Mouse (Mus musculus) stomach, embryonic 16.5 days (tissue): ENCODE measurements at regions not wholly inside any gene's neighbourhood (a gene's known extent, or its start where the extent isn't known, plus 50 kb on each side); places are given as distances from the start of the nearest gene placed in this dataset.
A peak's percentile ranks its signal among the peaks of the same experiment; 100 is the strongest.

Experiments used
- ATAC-seq: fragments of 200-750 bp; cut with Nextera tagmentation; 2 replicates; pipeline ENCODE4 v1.8.0; 2017; ENCODE audit warnings: moderate number of reproducible peaks, moderate TSS enrichment; ENCODE audit not compliant: insufficient read depth, low FRiP score
- H3K27ac ChIP-seq: fragments of 300-500 bp; sonication (generic); 2 replicates; pipeline ENCODE4 v1.5.1; 2014; ENCODE audit warnings: low read length
- H3K27me3 ChIP-seq: fragments of 300-500 bp; sonication (generic); 2 replicates; pipeline ENCODE4 v1.6.1; 2014; ENCODE audit warnings: low read length, control low read depth, mixed read lengths; ENCODE audit not compliant: control insufficient read depth, insufficient read depth
- H3K36me3 ChIP-seq: fragments of 300-500 bp; sonication (generic); 2 replicates; pipeline ENCODE4 v1.6.1; 2014; ENCODE audit warnings: low read length; ENCODE audit not compliant: control insufficient read depth, insufficient read depth
- H3K4me1 ChIP-seq: fragments of 300-500 bp; sonication (generic); 2 replicates; pipeline ENCODE4 v1.6.1; 2014; ENCODE audit warnings: low read length, control low read depth, mixed read lengths; ENCODE audit not compliant: control insufficient read depth, insufficient read depth
- H3K4me2 ChIP-seq: fragments of 300-500 bp; sonication (generic); 2 replicates; pipeline ENCODE4 v1.6.1; 2014; ENCODE audit warnings: low read depth, low read length, mixed read lengths
- H3K4me3 ChIP-seq: fragments of 300-500 bp; sonication (generic); replicated peaks from 2 replicates; pipeline ENCODE4 v1.5.1; 2014; ENCODE audit warnings: mild to moderate bottlenecking, low read length
- H3K9ac ChIP-seq: fragments of 300-500 bp; sonication (generic); 2 replicates; pipeline ENCODE4 v1.6.1; 2014; ENCODE audit warnings: low read length
- H3K9me3 ChIP-seq: fragments of 300-500 bp; sonication (generic); replicated peaks from 2 replicates; pipeline ENCODE4 v1.6.1; 2016; ENCODE audit warnings: low read length, control low read depth; ENCODE audit not compliant: control insufficient read depth
- WGBS: fragments of 180-500 bp; shearing (Covaris S2); extraction: QIAGEN DNeasy Blood & Tissue Kit; methylation state at CpG from one replicate; pipeline ENCODE4 v1.1.7; 2014; 5-methylcytosine and 5-hydroxymethylcytosine counted together

- H3K4me2 ChIP-seq, result no peak overlapping the region
- H3K4me3 ChIP-seq, result no peak overlapping the region
- H3K4me1 ChIP-seq, result no peaks in the 10 kb centered on the region
- no peak overlapping the region for H3K27ac ChIP-seq
- no peaks in the 10 kb centered on the region for H3K36me3 ChIP-seq
- H3K9ac ChIP-seq, result no peak overlapping the region
- H3K9me3 ChIP-seq, result peaks cover 6% of the 10 kb centered on the region; the same call in 1 of the 2 replicates
- WGBS, result 73% methylated on average over 5 of the region's 5 CpGs
- no peaks in the 10 kb centered on the region for H3K27me3 ChIP-seq
- ATAC-seq, result no peak
These were observed 131.6 kb downstream of the Slc4a3 start for GRCm38 (mm10) chr1:75677695-75678094.

- 62% methylated on average over 4 of the region's 4 CpGs for WGBS
- no peak for ATAC-seq
- H3K27me3 ChIP-seq, result no peaks in the 10 kb centered on the region
These were observed 132.2 kb downstream of the Slc4a3 start for GRCm38 (mm10) chr1:75678279-75678678.

GRCm38 (mm10) chr1:75680366-75680765, 134.3 kb downstream of the Slc4a3 start:
- H3K4me3 ChIP-seq, result no peak overlapping the region
- no peak for ATAC-seq
- no peaks in the 10 kb centered on the region for H3K27me3 ChIP-seq
- H3K9ac ChIP-seq, result no peak overlapping the region
- 27% methylated on average over 10 of the region's 10 CpGs for WGBS
- no peaks in the 10 kb centered on the region for H3K36me3 ChIP-seq
- H3K4me2 ChIP-seq, result no peak overlapping the region
- H3K27ac ChIP-seq, result no peak overlapping the region
- H3K9me3 ChIP-seq, result peaks cover 6% of the 10 kb centered on the region; the same call in 1 of the 2 replicates
- H3K4me1 ChIP-seq, result no peaks in the 10 kb centered on the region

More at GRCm38 (mm10) chr1:75678279-75678678, 132.2 kb downstream of the Slc4a3 start:
- no peak overlapping the region for H3K4me3 ChIP-seq
- no peak overlapping the region for H3K27ac ChIP-seq
- H3K4me2 ChIP-seq, result no peak overlapping the region
- no peaks in the 10 kb centered on the region for H3K4me1 ChIP-seq
- H3K36me3 ChIP-seq, result no peaks in the 10 kb centered on the region
- H3K9ac ChIP-seq, result no peak overlapping the region
- peaks cover 6% of the 10 kb centered on the region; the same call in 1 of the 2 replicates for H3K9me3 ChIP-seq

- ATAC-seq, result no peak
- peaks cover 6% of the 10 kb centered on the region; the same call in 1 of the 2 replicates for H3K9me3 ChIP-seq
- no peak overlapping the region for H3K9ac ChIP-seq
- no peak overlapping the region for H3K27ac ChIP-seq
- 91% methylated on average over 5 of the region's 5 CpGs for WGBS
- H3K4me3 ChIP-seq, result no peak overlapping the region
- no peaks in the 10 kb centered on the region for H3K4me1 ChIP-seq
- no peaks in the 10 kb centered on the region for H3K36me3 ChIP-seq
- no peaks in the 10 kb centered on the region for H3K27me3 ChIP-seq
- no peak overlapping the region for H3K4me2 ChIP-seq
These were observed 135.8 kb downstream of the Slc4a3 start for GRCm38 (mm10) chr1:75681913-75682312.

- no peaks in the 10 kb centered on the region for H3K9me3 ChIP-seq
- H3K4me1 ChIP-seq, result peaks cover 13% of the 10 kb centered on the region
- WGBS, result 74% methylated on average over 1 of the region's 1 CpGs
- no peaks in the 10 kb centered on the region for H3K36me3 ChIP-seq
- H3K27ac ChIP-seq, result no peak overlapping the region
- no peak overlapping the region for H3K4me2 ChIP-seq
- H3K4me3 ChIP-seq, result no peak overlapping the region
- 0 out of 2 replicates have a peak, but pooled peaks have one; percentile 28 for ATAC-seq
- no peak overlapping the region for H3K9ac ChIP-seq
- H3K27me3 ChIP-seq, result no peaks in the 10 kb centered on the region; the same call in 1 of the 2 replicates
These were observed 146.7 kb downstream of the Slc4a3 start for GRCm38 (mm10) chr1:75692781-75693180.

- Histone ChIP-seq H3K4me2 (no peak overlapping the region), H3K4me1 (peaks cover 13% of the 10 kb centered on the region), H3K4me3 (no peak overlapping the region), H3K27ac (0 out of 2 replicates have a peak overlapping the region, but pooled peaks have one; percentile 14), H3K9ac (no peak overlapping the region), H3K27me3 (no peaks in the 10 kb centered on the region; the same call in 1 of the 2 replicates), H3K9me3 (no peaks in the 10 kb centered on the region), H3K36me3 (no peaks in the 10 kb centered on the region)
- WGBS, result 24% methylated on average over 12 of the region's 12 CpGs
- peak; percentile 84 for ATAC-seq
These were observed 147.3 kb downstream of the Slc4a3 start for GRCm38 (mm10) chr1:75693231-75693914.

- H3K27me3 ChIP-seq, result no peaks in the 10 kb centered on the region
- H3K9me3 ChIP-seq, result no peaks in the 10 kb centered on the region
- no peak overlapping the region for H3K4me2 ChIP-seq
- ATAC-seq, result no peak
- WGBS, result 45% methylated on average over 24 of the region's 24 CpGs
- H3K27ac ChIP-seq, result peak overlapping the region; percentile 25; the same call in 1 of the 2 replicates
- no peaks in the 10 kb centered on the region for H3K4me1 ChIP-seq
- 0 out of 2 replicates have a peak overlapping the region, but pooled peaks have one; percentile 6 for H3K4me3 ChIP-seq
- no peaks in the 10 kb centered on the region for H3K36me3 ChIP-seq
- no peak overlapping the region for H3K9ac ChIP-seq
These were observed 159.0 kb downstream of the Slc4a3 start for GRCm38 (mm10) chr1:75704832-75705650.

GRCm38 (mm10) chr1:75706126-75706525, 160.1 kb downstream of the Slc4a3 start:
- no peaks in the 10 kb centered on the region for H3K4me1 ChIP-seq
- H3K36me3 ChIP-seq, result no peaks in the 10 kb centered on the region
- no peak overlapping the region for H3K4me3 ChIP-seq
- no peaks in the 10 kb centered on the region for H3K27me3 ChIP-seq
- no peak overlapping the region for H3K27ac ChIP-seq
- H3K9ac ChIP-seq, result no peak overlapping the region
- H3K9me3 ChIP-seq, result no peaks in the 10 kb centered on the region
- 57% methylated on average over 9 of the region's 9 CpGs for WGBS
- H3K4me2 ChIP-seq, result no peak overlapping the region
- no peak for ATAC-seq

GRCm38 (mm10) chr1:75723431-75723830, 177.4 kb downstream of the Slc4a3 start:
- Histone ChIP-seq H3K4me1 (no peaks in the 10 kb centered on the region), H3K27me3 (no peaks in the 10 kb centered on the region), H3K4me3 (no peak overlapping the region), H3K9ac (no peak overlapping the region), H3K9me3 (no peaks in the 10 kb centered on the region), H3K27ac (no peak overlapping the region), H3K36me3 (no peaks in the 10 kb centered on the region), H3K4me2 (no peak overlapping the region)
- WGBS, result 90% methylated on average over 5 of the region's 5 CpGs
- no peak for ATAC-seq
